Mouse (Mus musculus) megakaryocyte-erythroid progenitor cell, adult 5 weeks (primary cell): ENCODE data around the gene Csf2rb. TPM values are rescaled to one million over a fixed set of nuclear protein-coding genes. Genes with fewer than 3 reads are reported as not detected.

Source experiments
- polyA plus RNA-seq: library from polyadenylated mRNA; stranded (reverse); fragments of >175 nt; gene quantifications from 2 replicates; pipeline ENCODE4 v1.2.3, GENCODE M21; 2012

Gene Csf2rb
- 129 and 202 TPM in 2 replicates for polyA plus RNA-seq

GRCm38 (mm10) chr15:78325671-78326339 lies at the start of gene Csf2rb:
Gene Csf2rb, plus strand, starts transcription at chr15:78325752.

GRCm38 (mm10) chr15:78305341-78305933 lies 20.1 kb upstream of the Csf2rb start, which contains the start of gene Csf2rb2:
Gene Csf2rb2, minus strand, starts transcription at chr15:78305721.

DNA sequence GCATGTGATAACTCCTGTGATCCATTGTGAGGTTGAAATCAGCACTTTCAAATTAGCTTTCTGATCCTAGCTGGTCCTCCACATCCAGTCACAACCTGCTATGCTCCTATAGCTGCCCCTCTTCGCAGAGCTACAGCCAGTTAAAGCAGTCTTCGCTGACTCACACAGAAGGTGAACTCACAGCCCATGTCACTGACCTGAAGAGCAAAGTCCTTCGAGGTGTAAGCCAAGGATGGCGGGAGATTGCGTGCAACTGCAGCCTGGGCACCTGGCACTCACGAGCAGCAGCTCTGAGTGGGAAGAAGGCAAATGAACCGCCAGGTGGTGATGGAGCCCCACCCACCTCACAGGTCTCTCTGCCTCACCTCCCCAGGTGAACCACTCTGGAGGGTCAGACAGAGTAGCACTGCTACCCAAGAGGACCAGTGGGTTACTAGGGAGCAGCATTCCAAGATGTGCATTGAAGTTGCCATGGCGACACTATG lies 70.0 kb downstream of the Csf2rb start, which contains the start of gene Tex33:
TSS of gene Tex33 (minus strand) at position 435 of the 485 bp plus-strand sequence.

Other genes with a start within 250 kb of the Csf2rb start
- not detected in 2 replicates for gene Cacng2, start 205.7 kb upstream of the Csf2rb start, polyA plus RNA-seq
- 151 and 162 TPM in 2 replicates for gene Ift27, start 151.6 kb upstream of the Csf2rb start, polyA plus RNA-seq
- not detected in 2 replicates for gene Pvalb, start 119.4 kb upstream of the Csf2rb start, polyA plus RNA-seq
- 53.4 and 62.1 TPM in 2 replicates for gene Ncf4, start 81.0 kb upstream of the Csf2rb start, polyA plus RNA-seq
- 11.7 and 15.1 TPM in 2 replicates for gene Csf2rb2, start 20.0 kb upstream of the Csf2rb start, polyA plus RNA-seq
- gene Tex33, start 70.2 kb downstream of the Csf2rb start, polyA plus RNA-seq: not detected in 2 replicates
- 26.9 and 27.9 TPM in 2 replicates for gene Tst, start 80.2 kb downstream of the Csf2rb start, polyA plus RNA-seq
- 108 and 132 TPM in 2 replicates for gene Mpst, start 80.7 kb downstream of the Csf2rb start, polyA plus RNA-seq
- 108 and 128 TPM in 2 replicates for gene Kctd17, start 102.8 kb downstream of the Csf2rb start, polyA plus RNA-seq
- gene Tmprss6, start 142.9 kb downstream of the Csf2rb start, polyA plus RNA-seq: 0.05 TPM in 1 of 2 replicates, not detected in the other
- 7.8 and 12.9 TPM in 2 replicates for gene Il2rb, start 169.5 kb downstream of the Csf2rb start, polyA plus RNA-seq
- gene C1qtnf6, start 205.7 kb downstream of the Csf2rb start, polyA plus RNA-seq: 6.7 and 8.0 TPM in 2 replicates
- gene Sstr3, start 218.9 kb downstream of the Csf2rb start, polyA plus RNA-seq: not detected in 2 replicates
- 508 and 626 TPM in 2 replicates for gene Rac2, start 247.0 kb downstream of the Csf2rb start, polyA plus RNA-seq